Mouse (Mus musculus) thymus, postnatal 10 days (tissue): ENCODE measurements around the gene Tgfbi.
A peak's percentile ranks its signal among the peaks of the same experiment; 100 is the strongest.

Experiments
- DNase-seq, 2 experiments: peaks; one replicate each; pipeline ENCODE4 v3.0.0; 2021; ENCODE audit warnings: low spot score in 2 of 2

Gene Tgfbi

GRCm38 (mm10) chr13:56634139-56634615, 24.9 kb downstream of the Tgfbi start:
- no peak for DNase-seq

GRCm38 (mm10) chr13:56634920-56635319, 25.6 kb downstream of the Tgfbi start:
- DNase-seq = no peak

GRCm38 (mm10) chr13:56637027-56637426, 27.7 kb downstream of the Tgfbi start:
- no peak for DNase-seq

GRCm38 (mm10) chr13:56641746-56642145, 32.4 kb downstream of the Tgfbi start:
- DNase-seq = no peak

- no peak for DNase-seq
Observed at GRCm38 (mm10) chr13:56644031-56644430, 34.7 kb downstream of the Tgfbi start.

- DNase-seq = no peak
Observed at GRCm38 (mm10) chr13:56645744-56646143, 36.4 kb downstream of the Tgfbi start.

- DNase-seq = no peak
Observed at GRCm38 (mm10) chr13:56647597-56648405, 38.5 kb downstream of the Tgfbi start.

GRCm38 (mm10) chr13:56650020-56650419, 40.7 kb downstream of the Tgfbi start:
- no peak for DNase-seq

GRCm38 (mm10) chr13:56652381-56652780, 43.1 kb downstream of the Tgfbi start:
- no peak for DNase-seq

GRCm38 (mm10) chr13:56654176-56654575, 44.9 kb downstream of the Tgfbi start:
- DNase-seq = no peak

- peak; percentile 53 to 82 for DNase-seq
Observed at GRCm38 (mm10) chr13:56657946-56658512, 48.7 kb downstream of the Tgfbi start.

GRCm38 (mm10) chr13:56658931-56659330, 49.6 kb downstream of the Tgfbi start:
- DNase-seq = no peak

- no peak for DNase-seq
Observed at GRCm38 (mm10) chr13:56661914-56662621, 52.7 kb downstream of the Tgfbi start.

- DNase-seq = peak; percentile 18 to 33
Observed at GRCm38 (mm10) chr13:56664256-56665170, 55.2 kb downstream of the Tgfbi start.

- DNase-seq = no peak
Observed at GRCm38 (mm10) chr13:56671206-56671605, 61.9 kb downstream of the Tgfbi start.

GRCm38 (mm10) chr13:56677731-56678130, 68.4 kb downstream of the Tgfbi start:
- no peak for DNase-seq

GRCm38 (mm10) chr13:56678188-56678787, 69.0 kb downstream of the Tgfbi start:
- no peak for DNase-seq

GRCm38 (mm10) chr13:56678826-56679504, 69.6 kb downstream of the Tgfbi start:
- no peak for DNase-seq

GRCm38 (mm10) chr13:56681924-56682323, 72.6 kb downstream of the Tgfbi start:
- no peak for DNase-seq

GRCm38 (mm10) chr13:56682326-56682725, 73.0 kb downstream of the Tgfbi start:
- no peak for DNase-seq
